ENCODE assay signal across 8 mouse cellular contexts in genomic region chr13:80886664-80887210, GRCm38 (mm10). TPM values are rescaled to one million over a fixed set of nuclear protein-coding genes. Genes with fewer than 3 reads are reported as not detected.
A peak's percentile ranks its signal among the peaks of the same experiment; 100 is the strongest.
DNase-seq lines count a peak whose midpoint lies in the region; ATAC-seq and TF ChIP-seq lines count a peak whose summit lies in the region.

No protein-coding gene starts in this region.

- H3K9me3 ChIP-seq in stomach, embryonic 15.5 days, result no peaks in the 10 kb centered on the region

- intact Hi-C loops in left cerebral cortex, postnatal 10 days (cut with DNase I), result loop anchor here (10.0 kb wide), 1 partner anchor 868 kb away; no protein-coding TSS in a partner anchor

- peak overlapping the region; percentile 97; the same call in 1 of the 2 replicates for H3K27ac ChIP-seq in cerebellum, adult 2 months (ENCODE audit: insufficient read depth, low read length)
- peak overlapping the region; percentile 94; the same call in 1 of the 2 replicates for H3K27ac ChIP-seq in thymus, adult 2 months (ENCODE audit: control insufficient read depth, insufficient read depth, low read length)
- H3K27ac ChIP-seq in stomach, embryonic 15.5 days, result peak overlapping the region; percentile 99

- no peak for TF ChIP-seq CTCF in cerebellum, adult 2 months (IDR thresholded peaks at IDR 0.05; ENCODE audit: borderline replicate concordance, insufficient read depth, low read depth, low read length)
- TF ChIP-seq CTCF in thymus, adult 2 months (IDR thresholded peaks at IDR 0.05; ENCODE audit: borderline replicate concordance, control insufficient read depth, extremely low read depth, insufficient read depth, low read length, poor library complexity), result no peak

- DNase-seq in cerebellum, adult 2 months, result no peak
- no peak for DNase-seq in cerebellum, adult 8-10 months
- no peak for DNase-seq in thymus, adult 2 months
- no peak for DNase-seq in thymus, postnatal 36 days
- peak; percentile 14 for DNase-seq in liver
- DNase-seq in left cerebral cortex, postnatal 10 days (ENCODE audit: extremely low spot score in 1 of 2, low spot score in 2 of 2), result no peak
- DNase-seq in kidney, adult 8-10 months, result no peak

- H3K4me1 ChIP-seq in cerebellum, adult 2 months (ENCODE audit: control insufficient read depth, insufficient read depth, low read length), result no peaks in the 10 kb centered on the region
- H3K4me1 ChIP-seq in thymus, adult 2 months (replicated peaks; ENCODE audit: control insufficient read depth, insufficient read depth, low read length), result peaks cover 3% of the 10 kb centered on the region; the same call in 1 of the 2 replicates
- H3K4me1 ChIP-seq in stomach, embryonic 15.5 days, result 0 out of 2 replicates have a peak, but pooled peaks cover 2% of the 10 kb centered on the region

- H3K4me2 ChIP-seq in stomach, embryonic 15.5 days, result peak overlapping the region; percentile 57

- no peaks in the 10 kb centered on the region for H3K27me3 ChIP-seq in cerebellum, adult 2 months (ENCODE audit: control insufficient read depth, insufficient read depth, low read length)
- H3K27me3 ChIP-seq in thymus, adult 2 months (ENCODE audit: control insufficient read depth, insufficient read depth, low read length), result no peaks in the 10 kb centered on the region
- no peaks in the 10 kb centered on the region for H3K27me3 ChIP-seq in stomach, embryonic 15.5 days (replicated peaks)

- TF ChIP-seq POLR2A in cerebellum, adult 2 months (IDR thresholded peaks at IDR 0.05; ENCODE audit: borderline replicate concordance, insufficient read depth, low read length), result no peak
- no peak for TF ChIP-seq POLR2A in thymus, adult 2 months (IDR thresholded peaks at IDR 0.05; ENCODE audit: control insufficient read depth, extremely low read depth, insufficient read depth, low read length, poor library complexity)

- peak overlapping the region; percentile 77 for H3K9ac ChIP-seq in stomach, embryonic 15.5 days

- no peak for ATAC-seq in stomach, embryonic 15.5 days (ENCODE audit: insufficient read depth, low FRiP score, low read depth)

- H3K36me3 ChIP-seq in thymus, adult 2 months (ENCODE audit: control insufficient read depth, insufficient read depth, low read length), result peaks cover 20% of the 10 kb centered on the region
- H3K36me3 ChIP-seq in stomach, embryonic 15.5 days, result peaks cover 18% of the 10 kb centered on the region

- WGBS in cerebellum, adult 2 months, result 7% methylated on average over 6 of the region's 6 CpGs
- 31% methylated on average over 6 of the region's 6 CpGs for WGBS in thymus, adult 2 months
- 13% methylated on average over 6 of the region's 6 CpGs for WGBS in stomach, embryonic 15.5 days

- H3K4me3 ChIP-seq in cerebellum, adult 2 months (replicated peaks; ENCODE audit: insufficient read depth, low read depth, low read length), result peak overlapping the region; percentile 73
- no peak overlapping the region for H3K4me3 ChIP-seq in thymus, adult 2 months (ENCODE audit: control insufficient read depth, insufficient read depth, low read length)
- H3K4me3 ChIP-seq in stomach, embryonic 15.5 days (replicated peaks), result peak overlapping the region; percentile 77

RNA-seq across cellular contexts. Expression of gene Arrdc3, which starts 3.6 kb away (rescaled TPM):
- 56.7 and 58.6 TPM in 2 replicates for polyA plus RNA-seq in cerebellum, adult 2 months (2012; rRNA removed)
- 17.7 and 18.9 TPM in 2 replicates for polyA plus RNA-seq in thymus, adult 2 months (2012; rRNA removed)
- 45.7 and 56.6 TPM in 2 replicates for polyA plus RNA-seq in stomach, embryonic 15.5 days (2015; fragmentation: Nextera tagmentation; extraction: Ambion mirVana)
- 10 to 100 TPM; 28.1 to 30.4 TPM for total RNA-seq in left cerebral cortex, postnatal 10 days (2021)
